Mouse (Mus musculus) liver, adult (tissue): ENCODE measurements at regions not wholly inside any gene's neighbourhood (a gene's known extent, or its start where the extent isn't known, plus 50 kb on each side); places are given as distances from the start of the nearest gene placed in this dataset.

ENCODE experiments used
- GATA4 ChIP-seq: IDR thresholded peaks from 2 replicates; pipeline ENCODE4 v1.6.1; 2014; ENCODE audit warnings: mild to moderate bottlenecking, low read length; ENCODE audit not compliant: insufficient replicate concordance

DNA sequence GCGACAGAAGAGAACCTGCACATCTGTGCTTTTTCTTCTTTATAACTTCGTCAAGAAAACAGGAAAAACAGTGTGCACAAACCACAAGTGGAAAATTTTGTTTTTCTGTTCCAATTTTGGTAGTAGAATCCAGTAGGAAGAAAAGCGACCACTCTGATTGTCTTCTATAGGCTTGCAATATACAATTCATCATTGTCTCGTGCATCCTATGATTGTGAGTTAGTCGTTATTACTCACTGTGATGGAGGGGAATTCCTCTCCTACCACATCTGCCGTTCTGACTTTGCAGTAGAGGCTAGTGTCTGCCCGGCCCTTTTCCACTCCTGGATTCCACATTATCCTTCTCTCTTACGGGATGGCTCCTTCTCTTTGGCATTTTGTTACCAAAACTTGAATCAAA, 78.2 kb upstream of the Prep start:
- TF ChIP-seq GATA4 = no peak

DNA sequence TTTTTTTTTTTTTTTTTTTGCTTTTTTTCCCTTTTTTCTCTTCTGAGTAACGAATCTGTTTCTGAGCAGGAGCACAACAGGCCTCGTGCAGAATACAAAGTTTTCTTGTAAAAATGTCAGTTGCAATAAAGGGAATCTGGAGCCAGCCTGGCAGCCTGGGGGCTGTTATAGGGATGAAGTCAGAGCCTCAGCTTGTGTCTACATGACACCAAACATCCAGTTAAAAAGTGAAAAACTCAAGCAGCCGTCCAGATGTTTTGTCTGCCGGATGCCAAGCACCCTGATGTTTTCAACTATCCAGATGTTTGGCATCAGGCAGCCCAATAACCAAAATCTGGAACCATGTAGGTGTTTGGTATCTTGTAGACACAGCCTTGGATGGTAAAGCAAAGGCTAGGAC, 79.4 kb upstream of the Prep start:
- TF ChIP-seq GATA4 = no peak

DNA sequence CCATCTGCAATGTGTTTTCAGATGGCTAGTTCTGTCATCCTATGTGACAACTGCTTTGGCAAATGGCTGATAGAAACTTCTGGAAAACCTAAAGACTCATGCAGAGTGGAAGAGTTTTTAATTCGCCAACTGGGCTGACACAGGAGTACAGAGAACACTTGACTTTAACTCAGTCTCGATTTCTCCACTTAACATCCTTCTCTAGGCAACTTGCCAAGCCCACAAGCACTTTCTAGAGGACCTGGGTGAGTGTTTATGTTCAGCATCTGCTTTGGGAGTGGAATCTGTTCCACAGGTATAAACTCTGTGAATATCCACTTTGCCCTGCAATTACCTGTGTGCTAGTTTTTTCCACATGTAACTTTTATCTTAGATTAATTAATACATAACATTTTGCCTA, 85.1 kb upstream of the Prep start:
- TF ChIP-seq GATA4 = no peak

DNA sequence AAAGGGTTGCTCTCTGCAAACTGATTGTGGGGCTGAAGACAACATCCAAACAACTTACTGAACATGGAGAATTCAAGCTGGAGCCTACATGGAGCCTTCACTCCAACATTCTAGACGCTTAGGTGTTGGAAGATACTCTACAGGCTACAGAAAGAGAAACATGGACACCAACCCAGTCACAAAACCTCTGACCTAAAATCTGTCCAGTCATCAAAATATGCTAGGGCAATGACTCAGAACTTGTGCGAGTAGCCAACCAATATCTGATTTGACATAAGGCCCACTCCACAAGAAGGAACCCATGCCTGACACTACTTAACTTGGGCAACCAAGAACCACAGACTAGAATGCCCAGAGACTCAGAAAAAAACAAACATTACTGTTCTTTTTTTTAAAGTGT, 90.2 kb upstream of the Prep start:
- TF ChIP-seq GATA4 = no peak

DNA sequence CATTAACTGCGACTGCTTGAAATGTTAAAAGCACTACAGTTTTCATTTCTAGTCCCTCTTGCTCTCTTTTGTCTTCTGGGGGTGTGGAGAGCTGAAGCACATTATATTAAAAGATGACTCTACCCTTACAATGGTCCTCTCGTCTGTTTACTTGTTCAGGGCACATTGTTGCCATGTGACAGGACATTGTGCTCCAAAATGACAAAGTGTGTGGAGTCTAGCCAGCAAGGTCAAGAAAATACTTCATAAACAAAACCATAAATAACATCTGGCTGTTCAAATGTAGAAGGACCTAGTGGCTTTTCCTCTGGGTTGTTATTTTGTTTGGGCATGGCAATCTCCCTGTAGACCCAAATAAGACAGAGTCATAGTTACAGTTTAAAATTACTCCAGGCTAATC, 95.1 kb upstream of the Prep start:
- no peak for TF ChIP-seq GATA4

DNA sequence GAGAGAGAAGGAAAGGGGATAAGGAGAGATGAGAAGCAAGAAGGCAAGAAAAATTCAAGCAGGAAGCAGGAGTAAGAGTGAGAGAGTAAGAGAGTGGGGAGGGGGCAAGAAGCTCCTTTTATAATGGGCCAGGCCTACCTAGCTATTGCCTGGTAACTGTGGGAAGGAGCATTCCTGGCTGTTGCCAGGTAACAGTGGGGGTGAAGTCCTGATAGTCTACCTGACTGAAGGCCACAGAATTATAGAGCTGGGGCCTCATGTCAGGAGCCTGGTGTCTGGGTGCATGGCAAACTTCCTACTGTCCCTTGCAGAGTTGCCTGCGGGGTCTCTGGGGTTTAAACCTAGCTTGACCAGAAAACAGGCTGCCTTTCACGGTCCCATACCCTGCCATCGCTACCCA, 107.0 kb upstream of the Prep start:
- TF ChIP-seq GATA4 = no peak

DNA sequence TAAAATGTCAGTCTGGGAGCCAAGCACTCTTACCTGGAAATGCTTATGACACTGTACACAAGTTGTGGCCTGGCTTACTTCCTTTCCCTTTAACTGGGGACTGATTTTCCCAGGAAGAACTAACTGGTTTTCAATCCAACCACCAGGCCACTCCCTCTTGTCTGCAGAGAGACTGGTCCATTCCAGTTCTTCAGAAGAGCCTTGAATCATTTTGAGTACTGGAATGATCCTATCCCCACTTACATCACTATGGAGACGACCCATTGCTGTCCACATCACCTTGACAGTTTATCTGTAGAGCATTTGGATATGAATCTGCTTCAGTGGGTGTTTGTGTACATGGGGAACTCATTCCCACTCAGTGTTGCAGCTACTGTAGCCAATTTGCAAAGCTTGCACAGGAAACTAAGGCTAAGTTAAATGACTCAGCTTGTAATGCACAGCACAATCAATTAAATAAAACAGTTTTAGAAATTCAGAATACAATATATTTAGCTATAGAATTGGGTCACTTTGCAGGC, 121.7 kb upstream of the Prep start:
- no peak for TF ChIP-seq GATA4

DNA sequence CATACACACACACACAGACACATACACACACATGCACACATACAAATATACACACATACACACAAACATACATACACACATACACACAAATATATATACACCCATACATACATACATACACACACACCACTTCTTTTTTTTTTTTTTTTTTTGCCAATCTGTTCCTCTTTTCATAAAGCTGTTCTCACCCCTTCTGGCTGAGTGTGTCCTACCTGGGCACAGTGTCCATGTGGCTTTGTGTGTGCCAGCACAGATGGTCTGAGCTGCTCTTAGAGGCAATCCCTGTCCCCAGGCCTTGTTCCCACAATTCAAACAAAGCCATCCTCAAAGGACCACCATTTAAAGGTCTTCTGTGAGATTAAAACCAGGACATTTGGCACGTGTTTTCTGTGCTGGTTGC, 127.6 kb upstream of the Prep start:
- TF ChIP-seq GATA4 = no peak

DNA sequence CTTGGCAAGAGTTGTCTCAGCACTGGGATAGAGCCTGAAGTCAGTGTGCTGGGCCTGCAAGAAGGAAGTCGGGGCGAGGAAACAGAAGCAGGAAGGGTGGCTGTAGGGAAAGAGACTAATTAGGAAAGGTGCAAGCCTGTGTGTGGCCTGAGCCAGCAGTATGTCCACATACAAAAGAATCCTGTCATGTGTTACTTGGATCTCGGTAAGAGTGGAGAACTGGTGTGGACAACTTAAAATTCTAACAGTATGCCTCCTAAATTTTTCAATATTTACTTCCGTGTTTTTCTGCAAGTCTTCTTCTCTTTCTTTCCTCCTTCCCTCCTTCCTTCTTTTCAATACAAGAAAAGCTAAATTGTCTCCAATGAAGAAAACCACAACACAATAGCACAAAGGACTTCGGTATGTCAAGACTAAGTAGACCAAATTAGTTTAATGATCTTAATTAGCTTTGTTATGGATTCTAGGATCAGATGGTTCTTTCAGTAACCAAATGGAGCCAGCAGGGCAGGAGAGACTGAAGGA, 130.0 kb upstream of the Prep start:
- TF ChIP-seq GATA4 = no peak

DNA sequence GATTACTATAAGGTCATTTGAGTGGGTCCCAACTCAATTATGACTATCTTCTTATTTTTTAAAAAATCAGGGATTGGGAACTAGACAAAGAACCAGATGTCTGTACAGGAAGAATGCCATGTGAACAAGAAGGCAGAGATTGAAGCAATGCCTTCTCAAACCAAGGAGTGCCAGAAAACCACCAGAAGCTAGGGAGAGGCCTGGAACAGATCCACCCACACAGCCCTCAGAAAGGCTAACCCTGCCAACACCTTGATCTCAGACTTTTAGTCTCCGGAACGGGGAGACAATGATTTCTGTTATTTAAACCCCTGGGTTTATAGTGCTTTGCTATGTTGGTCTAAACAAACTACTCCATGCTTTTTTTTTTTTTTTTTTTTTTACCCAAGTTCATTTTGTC, 136.2 kb upstream of the Prep start:
- no peak for TF ChIP-seq GATA4

DNA sequence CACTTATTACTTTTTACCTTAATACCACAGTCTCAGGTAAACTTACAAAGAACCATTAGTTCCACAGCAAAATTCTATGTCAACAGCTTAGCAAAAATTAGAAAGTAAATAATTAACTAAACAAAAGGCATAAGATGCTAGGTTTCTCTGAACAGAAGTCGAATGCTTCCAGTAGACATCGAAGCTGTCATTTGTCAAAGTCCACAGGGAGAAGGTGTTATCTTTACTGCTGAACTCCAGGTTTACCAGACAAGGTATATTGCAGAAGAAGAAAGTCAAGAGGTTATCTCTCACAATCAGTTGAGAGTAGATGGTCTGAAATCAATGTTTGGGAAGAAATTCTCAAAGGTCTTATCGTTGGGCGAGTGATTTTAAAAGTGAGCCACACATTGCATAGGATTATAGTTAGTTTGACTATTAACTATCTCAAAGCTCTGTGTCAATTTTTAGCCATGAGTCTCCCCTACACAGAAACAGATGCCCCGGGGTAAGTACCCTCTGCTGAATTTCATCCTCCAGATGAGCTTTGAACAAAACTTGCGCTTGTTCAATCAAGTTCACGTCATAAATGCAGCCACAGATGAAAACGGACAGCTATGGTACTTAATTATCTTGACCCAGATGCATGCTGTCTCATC, 153.1 kb upstream of the Prep start:
- no peak for TF ChIP-seq GATA4

DNA sequence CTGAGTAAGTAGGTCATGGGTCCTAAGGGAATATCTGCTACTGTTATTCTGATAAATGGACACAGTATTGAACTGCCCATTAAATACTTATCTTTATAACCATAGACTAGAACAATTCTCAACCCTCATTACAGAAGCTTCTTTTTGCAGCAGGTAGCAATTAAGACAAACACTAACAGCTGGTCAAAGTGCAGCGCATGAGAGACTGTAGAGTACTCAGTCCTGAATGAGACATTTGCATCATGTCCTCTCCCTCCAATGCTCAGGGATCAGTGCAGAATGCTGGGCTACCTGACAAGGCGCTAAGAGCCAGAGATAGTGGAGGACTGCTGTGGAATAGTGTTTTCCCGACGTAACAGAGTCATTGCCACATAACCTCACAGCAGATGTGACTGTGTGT, 162.5 kb upstream of the Prep start:
- TF ChIP-seq GATA4 = no peak

DNA sequence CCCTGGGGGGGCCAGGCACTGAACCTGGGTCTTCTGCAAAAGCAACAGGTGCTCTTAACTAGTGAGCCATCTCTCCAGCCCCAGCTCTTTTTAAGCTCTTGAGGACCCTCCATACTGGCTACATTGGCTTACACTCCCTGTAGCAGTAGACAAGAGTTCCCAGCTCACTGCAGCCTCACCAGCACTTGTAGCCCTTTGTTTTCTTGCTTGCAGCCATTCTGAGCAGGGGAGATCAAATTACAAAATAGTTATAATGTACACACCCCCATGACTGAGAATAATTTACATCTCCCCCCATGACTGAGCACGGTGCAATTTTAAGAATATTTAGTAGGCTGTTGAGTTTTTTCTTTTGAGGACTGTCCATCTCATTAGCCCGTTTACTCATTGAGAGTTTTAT, 165.8 kb upstream of the Prep start:
- TF ChIP-seq GATA4 = no peak

DNA sequence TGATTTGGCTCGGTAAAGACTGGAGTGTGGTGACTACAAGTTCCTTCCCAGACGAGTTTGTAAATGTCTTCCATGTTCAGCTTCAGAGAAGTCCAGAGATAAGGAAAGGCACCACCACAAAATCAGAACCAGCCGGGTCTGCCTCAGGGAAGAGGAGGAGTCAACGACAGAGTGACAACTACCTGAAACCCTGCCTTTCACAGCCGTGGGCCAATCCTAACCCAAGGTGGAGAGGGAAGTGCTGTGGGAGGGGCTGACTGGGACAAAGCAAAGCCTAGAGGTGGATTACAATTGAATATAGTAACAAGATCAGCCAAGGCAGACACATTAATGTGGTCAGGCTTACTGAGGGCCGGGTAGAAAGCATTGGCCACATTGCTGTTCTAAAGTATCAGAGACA, 174.9 kb upstream of the Prep start:
- TF ChIP-seq GATA4 = no peak

DNA sequence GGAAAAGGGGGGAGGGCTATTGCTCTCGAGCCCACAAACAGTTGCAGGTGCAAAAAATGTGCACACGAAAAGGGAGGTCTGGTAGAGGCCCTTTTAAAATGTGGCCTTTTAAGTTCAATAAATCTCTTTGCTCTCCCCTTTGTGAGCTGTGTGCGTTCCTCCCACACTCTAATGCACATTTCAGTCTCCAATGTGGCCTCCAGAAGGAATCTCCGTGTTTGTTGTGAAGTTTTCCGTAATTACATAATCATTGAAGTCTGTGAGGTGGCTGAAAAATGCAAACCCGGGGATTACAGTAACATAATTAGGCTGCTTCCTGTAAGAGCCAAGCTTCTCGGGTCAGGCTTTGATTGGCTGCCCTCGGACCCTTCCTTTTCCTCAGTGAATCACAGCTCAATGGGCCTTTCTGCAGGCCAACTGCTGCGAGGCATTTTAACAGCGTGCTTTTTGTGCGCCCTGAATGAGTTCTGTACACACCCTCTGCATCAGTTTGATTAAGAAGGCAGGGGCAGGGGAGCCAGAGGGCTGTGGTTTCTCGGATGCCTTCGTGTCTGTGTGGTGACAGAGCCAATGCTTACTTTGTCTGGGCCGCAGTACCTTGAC, 179.8 kb upstream of the Prep start:
- TF ChIP-seq GATA4 = no peak

DNA sequence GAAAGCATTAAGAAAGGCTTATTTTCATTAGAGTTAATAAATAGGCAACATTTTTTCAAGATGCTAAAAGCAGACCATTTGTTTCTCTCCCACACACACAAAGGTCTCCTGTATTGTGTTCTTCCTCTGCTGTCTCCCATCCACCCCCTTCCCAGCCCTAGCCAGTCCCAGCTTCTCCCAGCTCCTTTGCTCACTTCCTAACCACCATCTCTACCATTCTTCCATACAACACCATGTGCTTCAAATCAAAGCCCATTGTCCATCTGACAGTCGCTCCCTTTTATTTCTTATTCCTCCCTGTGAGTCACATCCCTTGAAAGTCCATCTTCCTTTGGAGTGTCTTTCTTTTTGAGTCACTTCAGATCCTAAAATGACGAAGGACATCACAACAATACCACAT, 185.0 kb upstream of the Prep start:
- no peak for TF ChIP-seq GATA4

DNA sequence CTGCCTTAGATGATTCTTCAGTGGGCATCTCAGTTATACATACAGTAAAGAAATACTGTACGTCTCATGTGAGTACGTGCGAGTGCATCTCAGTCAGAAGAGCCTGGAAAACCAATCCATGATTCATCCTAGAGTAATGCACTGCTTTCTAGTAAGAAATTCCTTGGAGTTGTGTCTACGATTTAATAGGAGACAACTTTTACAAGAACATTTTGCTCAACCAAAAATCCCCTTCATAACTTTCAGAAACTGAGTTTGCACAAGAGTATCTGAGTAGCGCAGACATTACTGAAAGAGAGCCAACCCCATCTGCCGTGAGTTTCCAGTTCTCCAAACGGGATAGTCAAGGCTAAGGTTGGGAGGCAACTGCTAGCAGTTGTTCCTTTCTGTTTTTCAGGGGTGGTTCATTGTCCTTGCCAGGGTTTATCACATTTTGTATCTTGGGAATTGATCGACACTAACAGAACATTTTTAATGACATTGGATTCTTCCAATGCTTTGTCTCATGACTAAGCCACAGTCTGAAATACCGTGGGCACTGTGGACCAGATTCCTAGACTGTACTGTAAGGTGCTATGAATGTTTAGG, 189.8 kb upstream of the Prep start:
- no peak for TF ChIP-seq GATA4

DNA sequence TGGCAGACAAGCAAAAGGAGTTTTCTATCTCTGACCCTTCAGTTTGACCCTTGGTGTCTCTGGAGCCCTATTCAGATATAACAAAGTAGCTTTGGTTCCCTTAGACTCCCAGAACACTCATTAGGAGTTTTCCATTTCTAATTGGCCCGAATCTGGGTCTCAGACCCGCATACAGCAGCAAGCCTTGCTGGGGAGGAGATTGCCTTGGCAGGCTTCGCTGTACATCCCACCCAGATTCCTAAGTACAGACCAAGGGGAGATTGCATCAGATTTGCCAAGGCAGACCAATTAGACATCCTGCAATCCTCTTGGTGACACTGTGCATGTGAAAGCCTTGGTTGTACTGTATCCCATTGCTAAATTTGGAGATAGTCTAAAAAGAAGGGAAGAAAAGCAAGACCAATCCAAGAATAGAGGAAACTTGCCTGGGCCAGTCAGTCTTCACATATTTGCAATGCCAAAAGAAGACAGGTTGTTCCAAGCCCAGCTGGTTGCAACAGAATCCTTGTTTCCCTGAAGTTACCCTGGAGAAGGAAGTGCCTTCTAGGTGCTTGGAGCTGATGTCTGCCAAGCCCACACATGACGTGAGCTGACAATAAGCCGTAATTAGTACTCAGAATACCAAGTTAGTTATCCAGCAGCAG, 193.2 kb upstream of the Prep start:
- TF ChIP-seq GATA4 = no peak
